Mouse (Mus musculus) 416B (cell line): ENCODE results near the gene Ntm.
A peak's percentile ranks its signal among the peaks of the same experiment; 100 is the strongest.

Experiments
- DNase-seq: peaks from one replicate; pipeline ENCODE4 v3.0.0; 2011; ENCODE audit warnings: low read depth

Ntm gene

GRCm38 (mm10) chr9:29657761-29658465 is 305.0 kb downstream of the Ntm start:
- DNase-seq = no peak

GRCm38 (mm10) chr9:29654885-29655284 is 308.1 kb downstream of the Ntm start:
- peak; percentile 21 for DNase-seq

GRCm38 (mm10) chr9:29653678-29654235 is 309.2 kb downstream of the Ntm start:
- no peak for DNase-seq

GRCm38 (mm10) chr9:29652854-29653253 is 310.1 kb downstream of the Ntm start:
- no peak for DNase-seq

- no peak for DNase-seq
These were observed 311.1 kb downstream of the Ntm start for GRCm38 (mm10) chr9:29651856-29652255.

GRCm38 (mm10) chr9:29651226-29651625 is 311.7 kb downstream of the Ntm start:
- DNase-seq = no peak

GRCm38 (mm10) chr9:29650679-29651078 is 312.3 kb downstream of the Ntm start:
- DNase-seq = peak; percentile 33

GRCm38 (mm10) chr9:29650266-29650665 is 312.7 kb downstream of the Ntm start:
- DNase-seq = no peak

- DNase-seq = no peak
These were observed 314.7 kb downstream of the Ntm start for GRCm38 (mm10) chr9:29648256-29648655.

GRCm38 (mm10) chr9:29647764-29648163 is 315.2 kb downstream of the Ntm start:
- no peak for DNase-seq

- no peak for DNase-seq
These were observed 317.0 kb downstream of the Ntm start for GRCm38 (mm10) chr9:29645796-29646400.

GRCm38 (mm10) chr9:29642997-29643657 is 319.8 kb downstream of the Ntm start:
- DNase-seq = peak; percentile 36

GRCm38 (mm10) chr9:29637335-29637734 is 325.6 kb downstream of the Ntm start:
- DNase-seq = no peak

- no peak for DNase-seq
These were observed 345.8 kb downstream of the Ntm start for GRCm38 (mm10) chr9:29617181-29617580.

- DNase-seq = no peak
These were observed 350.8 kb downstream of the Ntm start for GRCm38 (mm10) chr9:29612020-29612612.

- no peak for DNase-seq
These were observed 352.1 kb downstream of the Ntm start for GRCm38 (mm10) chr9:29610867-29611266.

- DNase-seq = no peak
These were observed 365.3 kb downstream of the Ntm start for GRCm38 (mm10) chr9:29597665-29598064.

GRCm38 (mm10) chr9:29595321-29595720 is 367.6 kb downstream of the Ntm start:
- DNase-seq = no peak

GRCm38 (mm10) chr9:29594537-29595294 is 368.2 kb downstream of the Ntm start:
- DNase-seq = no peak

GRCm38 (mm10) chr9:29587376-29587775 is 375.6 kb downstream of the Ntm start:
- no peak for DNase-seq

GRCm38 (mm10) chr9:29586381-29586770 is 376.6 kb downstream of the Ntm start:
- DNase-seq = no peak
